Comparison of ENCODE assay signal across 8 mouse cellular contexts in the genomic region with DNA sequence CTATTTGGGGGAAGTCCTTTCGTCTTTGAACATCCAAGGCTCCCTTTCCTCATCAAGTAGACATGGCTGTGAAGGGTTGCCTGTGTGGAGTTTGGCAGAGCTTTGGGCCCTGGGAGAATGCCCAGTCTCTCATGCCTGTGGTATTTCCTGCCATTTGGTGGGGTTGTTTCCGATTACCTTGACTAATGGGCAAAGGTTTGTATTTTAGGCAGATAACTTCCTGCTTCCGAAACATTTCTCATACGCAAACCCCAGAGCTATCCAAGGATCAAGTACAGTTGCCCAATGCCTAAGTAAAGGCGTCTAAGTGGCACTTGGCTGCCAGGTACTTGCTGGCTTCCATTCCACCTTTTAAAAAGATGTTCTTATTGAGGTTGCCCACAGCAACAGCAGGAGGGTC.
A peak's percentile ranks its signal among the peaks of the same experiment; 100 is the strongest.
DNase-seq lines count a peak whose midpoint lies in the region.

No protein-coding gene starts in this region.

- no peak overlapping the region for H3K27ac ChIP-seq in forebrain, embryonic 10.5 days

- no peaks in the 10 kb centered on the region for H3K9me3 ChIP-seq in forebrain, embryonic 10.5 days

- H3K27me3 ChIP-seq in forebrain, embryonic 10.5 days (ENCODE audit: poor library complexity, severe bottlenecking), result no peaks in the 10 kb centered on the region

- no peaks in the 10 kb centered on the region for H3K36me3 ChIP-seq in forebrain, embryonic 10.5 days (replicated peaks)

- no peak overlapping the region for H3K4me3 ChIP-seq in forebrain, embryonic 10.5 days

- peaks cover 38% of the 10 kb centered on the region for H3K4me1 ChIP-seq in forebrain, embryonic 10.5 days

- 76% methylated on average over 5 of the region's 5 CpGs for WGBS in forebrain, embryonic 10.5 days

- DNase-seq in 3T3-L1 (ENCODE audit: low read depth, low spot score), result peak; percentile 92
- DNase-seq in adrenal gland, adult 8-10 months, result peak; percentile 32
- peak; percentile 22 to 26 for DNase-seq in gastrocnemius, adult 8-10 months (ENCODE audit: low spot score in 2 of 2)
- DNase-seq in kidney, adult 9 months, result peak; percentile 64
- no peak for DNase-seq in frontal cortex, postnatal 14 days (ENCODE audit: low spot score in 2 of 2)
- DNase-seq in neural tube, embryonic 10.5 days (ENCODE audit: extremely low spot score, low spot score), result no peak
- DNase-seq in forebrain, embryonic 10.5 days (ENCODE audit: extremely low spot score, low spot score), result no peak
- no peak for DNase-seq in natural killer cell, adult 2 months (ENCODE audit: low spot score in 2 of 2)

Comparison
In these comparisons a context has a peak if more than half of its experiments do, and no peak if none do; other contexts are left out.
1. DNase-seq: peak in 3T3-L1 (single experiment), adrenal gland, adult 8-10 months (single experiment), gastrocnemius, adult 8-10 months (2 of 2) and kidney, adult 9 months (single experiment); none in frontal cortex, postnatal 14 days (0 of 2), neural tube, embryonic 10.5 days (single experiment), forebrain, embryonic 10.5 days (single experiment) and natural killer cell, adult 2 months (0 of 2).